Mouse (Mus musculus) erythroblast, embryonic 14.5 days (primary cell): ENCODE measurements around the gene Mamdc4.

Experiments
- GATA1 ChIP-seq: IDR thresholded peaks from 2 replicates; pipeline ENCODE4 v1.6.1; 2012; ENCODE audit warnings: low read length, inconsistent platforms, mixed read lengths
- TAL1 ChIP-seq: IDR thresholded peaks from 3 replicates; pipeline ENCODE4 v1.6.1; 2012; ENCODE audit warnings: low read length, inconsistent platforms, mixed read lengths

DNA sequence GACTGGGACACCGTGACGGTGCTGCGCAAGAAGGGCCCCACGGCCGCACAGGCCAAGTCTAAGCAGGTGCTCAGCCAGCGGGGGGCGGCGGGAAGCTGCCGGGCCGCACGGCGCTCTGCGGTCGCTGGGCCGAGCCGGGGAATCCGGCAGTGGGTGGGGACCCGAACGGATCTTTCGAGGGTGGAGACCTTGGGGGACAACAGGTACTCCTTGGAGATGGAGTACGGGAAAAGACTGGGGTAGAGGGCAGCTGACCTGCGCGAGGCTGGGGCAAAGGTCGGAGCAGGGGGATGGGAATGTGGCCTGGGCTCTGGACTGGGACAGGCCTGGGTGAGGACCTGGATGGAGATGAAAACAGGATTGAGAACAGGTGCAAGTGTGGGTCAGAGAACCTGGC is 16.7 kb downstream of the Mamdc4 start:
- no peak for TF ChIP-seq GATA1
- TF ChIP-seq TAL1, result no peak
